Mouse (Mus musculus): Measurements from ENCODE around the gene Vwf.

Vwf gene

DNA sequence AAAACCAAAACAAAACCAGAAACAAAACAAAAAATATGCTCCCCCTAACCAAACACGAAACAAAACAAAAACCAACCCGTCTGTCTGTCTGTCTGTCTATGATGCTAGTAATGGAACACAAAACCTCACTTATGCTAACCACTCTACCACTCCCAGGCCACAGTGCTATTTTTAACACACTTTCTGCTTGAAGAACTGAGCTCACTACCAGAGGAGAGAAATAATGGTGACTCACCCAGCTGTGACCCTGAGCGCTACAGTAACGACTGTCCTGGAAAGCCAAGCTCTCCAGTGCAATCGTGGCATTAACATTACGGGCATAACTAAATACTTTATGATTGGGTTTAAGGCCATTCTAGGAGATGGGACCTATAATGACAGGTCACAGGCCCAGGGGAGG is 5.7 kb upstream of the Vwf start:
- no peak for DNase-seq (ENCODE audit: low read depth in 2 of 2, low spot score in 2 of 2)

DNA sequence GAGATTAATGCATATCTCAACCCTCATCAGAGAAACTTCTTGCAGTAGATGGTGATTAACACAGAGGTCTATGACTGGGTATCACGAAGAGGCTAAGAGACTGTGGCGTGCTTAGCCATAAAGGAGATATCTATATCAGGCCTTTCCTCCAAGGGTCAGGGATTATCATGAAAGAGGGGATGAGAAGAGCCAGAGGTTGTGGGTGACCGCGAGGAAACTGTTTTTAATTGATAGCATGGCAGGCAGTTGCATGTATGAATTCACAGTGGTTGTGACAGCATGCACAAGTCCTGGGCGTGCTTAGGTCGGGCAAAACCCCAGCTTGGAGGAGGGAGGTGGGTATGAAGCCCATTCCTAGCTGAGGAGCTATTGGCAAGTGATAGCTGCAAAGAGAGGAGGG is 5.3 kb upstream of the Vwf start:
- no peak for DNase-seq (ENCODE audit: low read depth in 2 of 2, low spot score in 2 of 2)

DNA sequence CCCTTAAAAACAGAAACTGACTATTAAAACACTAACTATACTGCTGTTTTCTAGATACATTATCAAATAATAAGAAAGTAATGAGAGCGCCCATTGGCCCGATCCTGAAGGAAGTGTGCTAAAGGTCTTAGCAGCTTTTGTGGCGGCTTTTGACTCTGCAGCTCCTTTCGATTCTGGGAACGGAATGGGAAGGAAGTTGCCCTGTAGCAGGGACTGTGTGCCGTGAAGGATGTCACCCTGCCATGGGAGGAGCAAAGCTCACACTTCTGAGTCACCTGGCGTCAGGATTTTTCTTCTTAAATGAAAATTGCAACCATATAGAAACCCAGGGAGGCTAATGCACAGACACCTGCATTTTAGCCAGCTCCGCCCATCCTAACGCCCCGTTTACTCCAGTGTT is 1.8 kb downstream of the Vwf start:
- no peak for DNase-seq (ENCODE audit: low read depth in 2 of 2, low spot score in 2 of 2)

DNA sequence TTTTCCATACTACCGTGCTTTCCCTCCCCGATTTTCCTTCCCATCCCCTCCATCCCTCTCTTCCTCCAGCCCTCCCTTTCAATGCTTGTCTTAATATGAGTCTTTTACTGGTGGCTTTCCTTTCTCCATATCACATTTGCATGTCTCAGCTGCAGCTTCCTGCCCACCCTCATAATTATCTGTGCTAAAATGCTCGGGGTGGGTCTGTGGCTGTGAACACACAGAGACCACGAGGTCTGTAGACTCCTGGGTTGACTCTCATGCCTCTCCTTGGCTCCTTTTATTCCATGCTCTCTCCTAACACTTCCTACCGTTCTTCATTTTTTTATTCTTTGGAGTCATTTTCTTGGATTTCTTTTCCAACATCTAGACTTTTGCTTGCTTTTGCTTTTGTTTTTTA is 3.6 kb downstream of the Vwf start:
- no peak for DNase-seq (ENCODE audit: low read depth in 2 of 2, low spot score in 2 of 2)

DNA sequence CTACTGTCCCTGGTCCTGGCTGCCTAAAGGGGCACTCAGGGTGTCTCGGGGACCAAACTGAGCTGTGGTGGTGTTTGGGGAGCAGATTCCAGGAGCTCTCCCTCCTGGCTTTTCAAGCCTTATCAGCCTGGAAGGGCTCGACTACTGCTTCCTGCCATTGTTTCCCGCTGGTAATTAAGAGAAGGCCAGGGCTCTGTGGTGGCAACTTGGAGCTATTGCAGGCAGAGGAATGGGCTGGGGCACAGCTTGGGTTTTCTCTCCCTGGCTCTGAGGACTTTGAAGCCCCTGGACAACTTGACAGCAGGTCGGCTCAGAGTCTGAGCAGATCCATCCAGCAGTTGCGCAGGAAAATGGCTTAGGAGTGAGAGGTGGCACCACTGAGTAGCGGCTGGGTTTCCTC is 6.2 kb downstream of the Vwf start:
- no peak for DNase-seq (ENCODE audit: low read depth in 2 of 2, low spot score in 2 of 2)

DNA sequence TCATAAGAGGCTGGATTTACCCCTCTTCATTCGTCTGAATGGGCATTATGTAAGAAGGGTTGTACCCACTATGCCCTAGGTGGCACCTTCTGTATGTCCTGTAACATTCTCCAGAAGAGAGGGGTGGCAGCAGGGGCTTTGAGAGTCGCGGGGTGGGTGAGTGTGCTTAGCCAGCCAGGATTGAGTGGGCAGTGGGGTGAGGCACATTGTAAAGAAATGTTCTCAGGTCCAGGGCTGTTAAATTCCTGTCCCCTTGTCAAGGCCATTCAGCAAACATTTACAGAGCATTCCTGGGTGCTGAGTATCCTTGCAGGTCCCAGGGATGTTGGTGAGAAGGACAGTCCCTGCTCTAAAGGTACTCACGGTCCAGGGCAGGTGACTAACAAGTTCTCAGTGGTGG is 7.0 kb downstream of the Vwf start:
- no peak for DNase-seq (ENCODE audit: low read depth in 2 of 2, low spot score in 2 of 2)

DNA sequence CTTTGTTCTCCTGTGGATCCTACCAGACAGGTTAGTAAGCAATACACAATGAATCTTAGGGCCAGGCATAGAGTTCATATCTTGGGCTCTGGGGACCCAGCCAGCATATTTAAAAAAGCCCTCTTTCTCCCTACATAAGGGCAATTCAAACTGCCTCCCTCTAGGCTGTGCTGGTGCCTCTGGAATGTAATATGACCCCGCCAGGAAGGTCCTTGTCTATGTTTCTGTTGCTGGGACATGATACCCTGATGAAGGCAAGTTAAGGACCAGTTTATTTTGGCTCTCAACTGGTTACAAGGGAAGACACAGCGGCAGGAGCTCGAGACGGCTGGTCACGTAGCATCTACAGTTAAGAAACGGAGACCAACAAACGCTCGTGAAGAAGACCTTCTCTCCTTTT is 12.3 kb downstream of the Vwf start:
- DNase-seq (ENCODE audit: low read depth in 2 of 2, low spot score in 2 of 2), result no peak

DNA sequence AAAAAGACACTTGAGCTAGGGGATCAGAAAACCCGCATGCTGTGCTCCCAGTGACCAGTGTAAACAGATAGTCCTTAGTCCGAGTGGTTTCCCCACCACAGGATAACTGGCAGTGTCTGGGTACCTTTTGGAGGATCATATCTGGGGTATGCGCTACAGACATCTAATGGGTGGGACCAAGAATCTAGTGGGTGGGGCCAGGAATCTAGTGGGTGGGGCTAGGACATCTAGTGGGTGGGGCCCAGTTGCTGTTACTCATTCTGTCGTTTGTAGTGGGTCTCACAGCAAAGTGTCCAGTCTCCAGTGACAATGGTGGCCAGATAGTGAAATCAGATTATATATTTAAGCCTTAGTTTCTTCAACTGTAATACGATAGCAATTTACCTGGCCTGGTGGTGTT is 14.5 kb downstream of the Vwf start:
- DNase-seq (ENCODE audit: low read depth in 2 of 2, low spot score in 2 of 2), result no peak

DNA sequence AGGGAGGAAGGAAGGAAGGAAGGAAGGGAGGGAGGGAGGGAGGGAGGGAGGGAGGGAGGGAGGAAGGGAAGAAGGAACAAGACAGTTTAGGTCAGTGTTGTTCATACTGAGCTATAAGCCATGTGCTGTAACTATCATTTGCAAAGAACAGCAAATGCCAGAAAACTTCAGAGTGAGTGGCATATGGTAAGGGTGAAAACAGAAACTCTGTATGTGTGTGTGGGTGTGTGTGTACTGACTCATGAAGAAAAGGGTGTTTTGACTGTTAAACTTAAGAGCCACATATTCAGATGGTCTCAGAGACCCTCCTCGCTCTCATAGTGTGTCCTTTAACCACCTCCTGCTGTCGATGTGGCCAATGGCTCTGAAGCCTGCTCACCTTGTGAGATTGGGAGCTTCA is 14.9 kb downstream of the Vwf start:
- DNase-seq (ENCODE audit: low read depth in 2 of 2, low spot score in 2 of 2), result no peak

DNA sequence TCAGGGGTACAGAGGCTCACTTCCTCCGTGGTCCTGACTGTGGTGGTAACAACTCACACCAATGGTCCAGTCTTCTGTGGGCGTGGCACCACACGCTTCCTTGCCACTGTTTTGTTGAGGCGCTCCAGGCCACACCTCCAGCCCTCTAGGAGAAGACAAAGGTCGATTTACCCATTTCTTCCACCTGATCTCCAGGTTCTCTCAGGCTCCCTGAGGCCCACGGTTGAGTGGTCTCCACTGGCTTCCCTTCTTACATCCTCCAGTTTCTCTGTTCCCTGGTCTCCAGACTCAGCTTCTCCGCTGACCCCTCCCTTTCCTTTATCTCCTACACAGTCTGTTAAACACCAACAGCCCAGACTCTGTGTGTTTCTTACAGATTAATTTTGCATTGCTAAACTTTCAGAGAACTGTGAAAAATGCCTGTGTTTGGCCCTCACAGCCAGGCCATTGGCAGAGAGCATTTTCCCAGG is 18.3 kb downstream of the Vwf start:
- DNase-seq (ENCODE audit: low read depth in 2 of 2, low spot score in 2 of 2), result no peak

DNA sequence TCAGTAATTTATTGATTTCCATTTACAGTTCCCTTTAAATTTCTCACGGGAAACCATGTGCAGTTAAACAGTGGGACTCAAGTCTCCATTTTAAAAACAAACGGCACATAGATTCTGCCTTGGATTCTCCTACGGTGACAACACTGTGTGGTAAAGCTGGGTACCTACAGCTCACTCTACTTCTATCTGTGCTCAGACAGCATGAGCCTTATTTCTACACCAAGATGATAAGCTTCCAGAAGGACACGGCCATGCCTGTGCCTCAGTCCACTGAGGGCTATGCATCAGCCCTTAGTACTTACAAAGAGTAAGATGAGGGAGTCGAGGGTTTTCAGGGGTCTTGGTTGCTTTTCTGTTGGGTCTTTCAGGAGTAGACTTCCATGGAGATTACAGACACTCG is 18.8 kb downstream of the Vwf start:
- DNase-seq (ENCODE audit: low read depth in 2 of 2, low spot score in 2 of 2), result no peak

DNA sequence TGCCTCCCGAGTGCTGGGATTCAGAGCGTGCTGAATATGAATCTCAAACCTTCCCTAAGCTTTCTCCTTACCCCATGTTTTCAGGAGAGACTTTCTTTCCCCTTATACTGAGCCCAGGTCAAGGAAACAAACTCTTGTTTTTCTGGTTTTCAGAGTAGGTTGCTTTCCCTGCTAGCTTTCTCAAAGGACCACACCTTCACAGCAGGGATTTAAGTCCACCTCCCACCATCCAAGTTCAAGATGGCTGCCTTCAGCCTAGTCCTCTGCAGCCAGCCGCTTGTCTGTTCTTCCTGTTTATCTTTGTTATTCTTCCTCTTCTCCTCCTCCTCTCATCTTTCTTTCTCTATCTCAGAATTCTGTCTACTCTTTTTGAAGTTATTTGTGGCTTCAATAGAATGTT is 20.1 kb downstream of the Vwf start:
- no peak for DNase-seq (ENCODE audit: low read depth in 2 of 2, low spot score in 2 of 2)

DNA sequence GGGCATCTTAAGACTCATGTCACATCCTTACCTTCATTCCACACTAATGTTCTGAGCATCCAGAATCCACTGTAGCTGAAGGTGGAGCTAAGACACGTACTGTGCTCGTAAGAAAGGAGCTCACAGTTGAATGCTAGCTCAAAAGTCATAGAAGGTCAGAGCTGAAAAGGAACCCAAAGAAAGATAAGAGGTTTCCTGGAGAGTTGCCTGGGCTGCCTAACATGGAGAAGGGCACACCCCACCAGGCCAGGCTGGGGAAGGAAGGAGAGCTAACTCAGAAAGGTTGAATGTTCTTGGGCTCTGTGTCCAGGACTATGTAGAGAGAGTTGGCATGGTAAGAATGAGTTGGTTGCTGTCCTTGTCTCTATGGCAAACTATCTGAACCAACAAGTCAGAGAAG is 21.8 kb downstream of the Vwf start:
- no peak for DNase-seq (ENCODE audit: low read depth in 2 of 2, low spot score in 2 of 2)

DNA sequence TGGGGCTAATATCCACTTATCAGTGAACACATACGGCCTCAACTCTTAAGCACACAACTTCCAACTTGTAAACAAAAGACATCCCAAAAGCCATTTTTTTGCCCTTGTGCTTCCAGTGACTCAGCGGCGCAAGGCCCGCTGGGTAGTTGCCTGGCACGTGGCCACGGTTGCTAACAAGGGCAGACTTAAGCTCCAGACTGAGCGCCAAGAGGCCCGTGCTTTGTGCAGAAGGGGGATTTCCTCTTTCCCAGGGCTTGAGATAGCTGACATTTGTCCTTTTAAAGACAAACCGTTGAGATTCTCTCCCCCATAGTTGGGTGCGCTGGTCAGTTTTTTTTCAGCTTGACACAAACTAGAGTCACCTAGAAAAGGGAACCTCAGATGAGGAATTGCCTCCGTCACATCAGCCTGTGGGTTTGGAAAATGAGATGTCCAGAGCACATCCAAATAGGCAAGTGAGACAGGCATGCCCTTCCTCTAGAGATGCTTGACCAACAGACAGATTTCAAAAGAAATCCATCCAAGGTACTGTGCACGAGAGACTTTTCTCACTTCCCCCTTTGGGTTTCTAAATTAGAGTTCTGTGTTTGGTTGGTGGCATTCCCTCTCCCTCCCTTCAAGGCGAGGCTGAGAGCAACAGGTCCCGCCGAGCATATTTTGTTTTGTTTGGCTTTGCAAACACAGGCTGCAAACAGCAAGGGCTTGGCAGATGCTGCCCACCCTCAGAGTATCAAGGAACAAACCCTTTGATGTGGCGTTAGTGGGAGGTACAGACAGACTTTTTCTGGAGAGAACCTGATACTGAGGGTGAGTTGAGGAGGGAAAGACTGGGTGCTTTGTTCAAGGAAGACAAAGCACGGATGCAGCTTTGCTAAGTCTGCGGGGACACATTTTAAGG is 26.0 kb downstream of the Vwf start:
- DNase-seq (ENCODE audit: low read depth in 2 of 2, low spot score in 2 of 2), result peak in 1 of 2 experiments; percentile 13

DNA sequence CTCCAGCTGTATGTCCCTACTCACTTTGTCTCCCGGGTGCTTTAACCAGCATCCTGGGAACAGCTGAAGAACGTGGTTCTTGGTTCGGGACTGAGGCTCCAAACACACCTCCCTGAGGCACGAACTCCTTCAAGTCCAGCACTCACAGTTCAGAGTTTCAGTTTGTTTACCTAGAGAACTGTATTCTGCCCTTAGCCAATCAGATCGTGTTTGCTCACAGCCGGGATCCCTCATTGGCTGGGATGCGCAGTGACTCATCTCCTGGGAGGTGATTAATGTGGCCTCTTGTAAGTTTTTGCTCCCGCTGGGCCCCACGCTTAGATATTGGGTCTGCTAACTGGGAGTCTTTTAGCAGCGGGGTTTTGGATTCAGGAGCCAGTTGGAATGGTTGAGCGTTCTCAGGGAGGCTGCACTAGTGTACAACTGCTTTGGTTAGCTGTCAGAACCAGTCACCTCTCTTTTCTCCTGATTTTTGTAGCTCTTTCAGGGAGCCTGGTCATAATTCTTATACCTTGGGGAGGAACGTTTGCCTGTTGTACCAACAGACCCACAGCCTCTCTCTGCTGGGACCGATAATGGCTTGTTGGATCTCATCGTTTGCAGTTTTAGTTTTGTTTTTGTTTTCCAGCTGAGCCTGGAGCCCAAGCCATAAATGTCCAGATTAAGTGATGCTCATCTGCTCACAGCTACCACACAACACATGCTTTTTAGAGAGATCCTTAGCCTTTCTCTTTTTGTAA is 26.8 kb downstream of the Vwf start:
- DNase-seq (ENCODE audit: low read depth in 2 of 2, low spot score in 2 of 2), result peak; percentile 57 to 70

DNA sequence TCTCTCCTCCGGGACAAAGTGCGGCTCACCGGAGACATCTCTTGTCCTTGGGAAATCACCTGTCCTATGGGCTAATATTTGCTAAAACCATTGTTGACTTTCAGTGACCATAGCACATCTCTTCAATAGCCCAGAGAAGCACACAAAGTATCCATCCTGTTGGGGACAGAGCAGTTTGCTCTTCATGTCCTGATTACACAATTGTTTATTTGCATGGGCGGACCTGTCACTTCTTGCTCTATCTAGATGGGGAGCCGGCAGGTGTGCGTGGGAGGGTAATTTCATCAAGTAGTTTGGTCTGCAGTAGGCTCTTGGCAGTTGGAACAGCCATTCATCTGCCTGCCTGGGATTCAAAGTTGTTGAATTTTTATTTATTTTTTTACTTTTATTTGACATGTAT is 28.5 kb downstream of the Vwf start:
- no peak for DNase-seq (ENCODE audit: low read depth in 2 of 2, low spot score in 2 of 2)

DNA sequence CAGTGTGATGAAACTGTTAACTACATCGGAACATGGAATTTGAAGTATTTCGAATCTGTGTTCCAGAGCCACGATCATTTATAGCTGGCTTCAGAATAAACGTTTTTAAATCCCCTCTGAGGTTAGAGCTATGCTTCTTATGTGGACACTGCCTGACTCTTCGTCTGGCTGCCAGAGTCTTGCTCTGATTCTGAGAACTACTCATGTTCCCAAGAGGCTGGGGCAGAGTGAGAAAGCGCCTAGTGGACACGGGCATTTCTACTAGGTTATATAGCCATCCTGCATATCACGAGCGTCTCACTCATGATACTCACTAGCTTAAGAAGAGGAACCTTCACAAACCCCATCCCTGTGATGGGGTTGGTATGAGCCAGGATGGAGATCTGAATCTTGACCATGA is 30.7 kb downstream of the Vwf start:
- DNase-seq (ENCODE audit: low read depth in 2 of 2, low spot score in 2 of 2), result no peak

DNA sequence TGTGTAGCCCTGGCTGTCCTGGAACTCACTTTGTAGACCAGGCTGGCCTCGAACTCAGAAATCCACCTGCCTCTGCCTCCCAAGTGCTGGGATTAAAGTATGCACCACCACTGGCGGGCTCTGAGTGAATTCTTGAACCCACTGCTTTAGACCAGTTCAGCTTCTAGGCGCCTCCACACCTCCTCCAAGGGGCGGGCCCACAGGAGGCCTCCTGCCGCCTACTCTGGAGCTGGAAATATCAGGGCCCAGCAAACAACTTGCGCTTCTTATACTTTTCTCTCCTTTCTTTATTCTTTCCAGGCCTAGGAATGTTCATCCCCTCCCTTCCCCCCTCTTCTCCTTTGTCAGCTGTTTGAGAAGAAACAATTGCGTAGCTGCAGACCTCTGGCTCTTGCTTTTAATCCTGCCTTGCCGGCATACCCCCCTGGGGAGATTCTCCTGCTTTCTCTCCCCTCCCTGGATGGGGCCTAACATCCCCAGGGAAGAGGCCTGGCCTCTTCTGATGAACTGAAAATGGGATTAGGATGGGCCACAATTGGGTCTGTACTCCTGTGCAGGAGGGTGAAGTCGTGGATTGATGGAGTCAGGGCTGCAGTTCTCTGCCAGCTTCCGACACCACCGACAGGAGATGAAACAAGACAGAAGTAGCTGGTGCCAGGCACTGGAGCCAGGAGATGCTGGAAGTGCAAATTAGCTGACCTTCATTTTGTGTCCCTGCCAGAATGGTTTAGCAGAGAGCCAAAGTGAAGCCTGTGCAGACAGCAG is 31.5 kb downstream of the Vwf start:
- no peak for DNase-seq (ENCODE audit: low read depth in 2 of 2, low spot score in 2 of 2)

DNA sequence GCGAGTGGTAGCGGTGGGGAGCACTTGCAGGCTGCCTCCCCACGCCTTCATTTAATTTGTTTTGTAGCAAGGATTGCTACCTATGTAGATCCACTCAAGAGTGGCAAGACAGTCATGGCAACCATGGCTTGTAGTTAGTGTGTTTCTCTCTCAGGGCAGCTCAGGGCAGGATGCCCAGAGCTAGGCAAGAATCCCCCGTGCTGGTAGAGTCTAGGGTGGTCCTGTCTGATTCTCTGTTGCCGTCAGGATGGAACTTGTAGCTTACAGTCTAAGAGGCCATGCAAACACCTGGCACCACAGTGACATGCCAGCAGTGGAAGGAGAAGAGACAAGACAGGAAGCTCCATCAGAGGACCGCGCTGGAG is 32.1 kb downstream of the Vwf start:
- no peak for DNase-seq (ENCODE audit: low read depth in 2 of 2, low spot score in 2 of 2)

DNA sequence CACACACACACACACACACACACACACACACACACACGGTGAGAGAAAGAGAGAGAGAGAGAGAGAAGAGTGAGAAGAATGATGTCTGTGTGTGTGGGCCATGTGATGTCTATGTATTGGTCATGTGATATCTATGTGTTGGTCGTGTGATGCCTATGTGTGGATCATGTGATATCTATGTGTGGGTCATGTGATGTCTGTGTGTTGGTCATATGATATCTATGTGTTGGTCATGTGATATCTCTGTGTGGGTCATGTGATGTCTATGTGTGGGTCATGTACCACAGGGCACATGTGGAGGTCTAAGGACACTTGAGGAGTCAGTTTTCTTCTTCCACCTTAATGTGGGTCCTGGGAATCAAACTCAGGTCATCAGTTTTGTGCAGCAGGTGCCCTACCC is 33.3 kb downstream of the Vwf start:
- DNase-seq (ENCODE audit: low read depth in 2 of 2, low spot score in 2 of 2), result no peak

DNA sequence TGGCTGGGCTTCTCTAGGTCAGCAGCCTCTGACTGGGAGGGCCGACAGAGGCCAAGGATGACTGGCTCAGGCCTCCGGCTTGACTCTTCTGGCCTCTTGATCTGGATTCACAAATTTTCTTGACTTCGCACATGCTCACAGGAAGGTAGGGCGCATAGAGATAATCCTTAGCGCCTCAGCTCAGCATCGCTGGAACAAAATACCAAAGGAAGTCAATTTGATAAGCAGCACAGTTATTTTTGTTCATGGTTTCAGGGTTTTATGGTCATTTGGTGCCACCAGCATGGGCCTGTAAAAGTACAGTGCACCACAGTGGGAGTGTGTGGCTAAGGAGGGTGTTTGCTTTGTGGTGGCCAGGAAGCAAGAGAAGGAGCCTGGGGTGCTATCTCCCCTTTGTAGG is 37.1 kb downstream of the Vwf start:
- DNase-seq (ENCODE audit: low read depth in 2 of 2, low spot score in 2 of 2), result no peak

DNA sequence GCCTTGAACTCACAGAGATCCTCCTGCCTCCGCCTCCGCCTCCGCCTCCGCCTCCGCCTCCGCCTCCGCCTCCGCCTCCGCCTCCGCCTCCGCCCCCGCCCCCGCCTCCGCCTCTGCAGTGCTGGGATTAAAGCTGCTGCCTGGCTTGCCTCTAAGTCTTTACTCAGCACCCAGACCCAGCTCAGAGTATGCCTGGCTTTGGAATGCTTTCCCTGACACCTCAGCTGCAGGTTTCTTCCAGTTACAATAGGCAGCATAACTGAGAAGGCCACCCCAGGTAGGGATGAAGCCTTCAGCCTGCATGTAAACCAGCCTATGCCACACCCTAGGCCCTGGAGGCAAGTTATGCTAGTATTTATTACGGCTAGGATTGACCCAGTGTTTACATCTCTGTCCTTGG is 37.7 kb downstream of the Vwf start:
- DNase-seq (ENCODE audit: low read depth in 2 of 2, low spot score in 2 of 2), result no peak
